Comparison of ENCODE assay signal across 8 mouse cellular contexts in genomic region chr11:62820661-62821437, GRCm38 (mm10). TPM values are rescaled to one million over a fixed set of nuclear protein-coding genes. Genes with fewer than 3 reads are reported as not detected.
DNase-seq lines count a peak whose midpoint lies in the region; ATAC-seq and TF ChIP-seq lines count a peak whose summit lies in the region.

No protein-coding gene starts in this region.

- peak; percentile 25; the same call in 1 of the 2 replicates for TF ChIP-seq POLR2A in thymus, adult 2 months (IDR thresholded peaks at IDR 0.05; ENCODE audit: control insufficient read depth, extremely low read depth, insufficient read depth, low read length, poor library complexity)

- intact Hi-C loops in heart, postnatal 14 days (cut with DNase I): loop anchor here (2.0 to 10.0 kb wide), 2 partner anchors 26 to 314 kb away; partner anchors contain the start of gene Fbxw10

- peak overlapping the region; percentile 79 for H3K27ac ChIP-seq in embryonic facial prominence, embryonic 14.5 days (replicated peaks; ENCODE audit: low read depth, low read length)
- H3K27ac ChIP-seq in limb, embryonic 11.5 days (replicated peaks; ENCODE audit: low read depth, low read length): no peak overlapping the region
- H3K27ac ChIP-seq in midbrain, embryonic 12.5 days (replicated peaks): no peak overlapping the region; the same call in 1 of the 2 replicates
- no peak overlapping the region for H3K27ac ChIP-seq in thymus, adult 2 months (ENCODE audit: control insufficient read depth, insufficient read depth, low read length)

- 0 out of 2 replicates have a peak, but pooled peaks have one; percentile 45 for ATAC-seq in cerebellum, adult (ENCODE audit: insufficient number of reproducible peaks, low FRiP score, low TSS enrichment)
- peak; percentile 53 for ATAC-seq in embryonic facial prominence, embryonic 14.5 days (ENCODE audit: low read depth)
- ATAC-seq in limb, embryonic 11.5 days (ENCODE audit: insufficient number of reproducible peaks, low FRiP score, low TSS enrichment, low read depth): no peak
- no peak for ATAC-seq in midbrain, embryonic 12.5 days (ENCODE audit: low FRiP score, low read depth)

- 6% methylated on average over 16 of the region's 16 CpGs for WGBS in embryonic facial prominence, embryonic 14.5 days
- WGBS in limb, embryonic 11.5 days: 20% methylated on average over 16 of the region's 16 CpGs
- WGBS in midbrain, embryonic 12.5 days: 27% methylated on average over 16 of the region's 16 CpGs
- WGBS in thymus, adult 2 months: 1% methylated on average over 16 of the region's 16 CpGs

- H3K36me3 ChIP-seq in embryonic facial prominence, embryonic 14.5 days (ENCODE audit: control insufficient read depth, insufficient read depth, low read length): peaks cover 12% of the 10 kb centered on the region; the same call in 1 of the 2 replicates
- H3K36me3 ChIP-seq in limb, embryonic 11.5 days (ENCODE audit: control insufficient read depth, insufficient read depth, low read length): no peaks in the 10 kb centered on the region
- no peaks in the 10 kb centered on the region for H3K36me3 ChIP-seq in midbrain, embryonic 12.5 days
- H3K36me3 ChIP-seq in thymus, adult 2 months (ENCODE audit: control insufficient read depth, insufficient read depth, low read length): no peaks in the 10 kb centered on the region

- H3K9ac ChIP-seq in embryonic facial prominence, embryonic 14.5 days (ENCODE audit: low read depth, low read length): peak overlapping the region; percentile 67
- H3K9ac ChIP-seq in limb, embryonic 11.5 days (ENCODE audit: low read length): peak overlapping the region; percentile 32
- H3K9ac ChIP-seq in midbrain, embryonic 12.5 days (replicated peaks): peak overlapping the region; percentile 49

- H3K27me3 ChIP-seq in embryonic facial prominence, embryonic 14.5 days (replicated peaks; ENCODE audit: control insufficient read depth, insufficient read depth, low read length): no peaks in the 10 kb centered on the region
- no peaks in the 10 kb centered on the region for H3K27me3 ChIP-seq in limb, embryonic 11.5 days (ENCODE audit: control insufficient read depth, insufficient read depth, low read length)
- H3K27me3 ChIP-seq in midbrain, embryonic 12.5 days: peaks cover 11% of the 10 kb centered on the region; the same call in 1 of the 2 replicates
- H3K27me3 ChIP-seq in thymus, adult 2 months (ENCODE audit: control insufficient read depth, insufficient read depth, low read length): no peaks in the 10 kb centered on the region

- peaks cover 28% of the 10 kb centered on the region; the same call in 1 of the 2 replicates for H3K4me1 ChIP-seq in embryonic facial prominence, embryonic 14.5 days (ENCODE audit: control insufficient read depth, insufficient read depth, low read length)
- peaks cover 12% of the 10 kb centered on the region for H3K4me1 ChIP-seq in limb, embryonic 11.5 days (ENCODE audit: control insufficient read depth, insufficient read depth, low read length)
- H3K4me1 ChIP-seq in midbrain, embryonic 12.5 days: peaks cover 14% of the 10 kb centered on the region
- peaks cover 25% of the 10 kb centered on the region for H3K4me1 ChIP-seq in thymus, adult 2 months (replicated peaks; ENCODE audit: control insufficient read depth, insufficient read depth, low read length)

- H3K9me3 ChIP-seq in embryonic facial prominence, embryonic 14.5 days (ENCODE audit: control insufficient read depth, low read length): no peaks in the 10 kb centered on the region
- no peaks in the 10 kb centered on the region for H3K9me3 ChIP-seq in limb, embryonic 11.5 days (ENCODE audit: control insufficient read depth, low read length)
- H3K9me3 ChIP-seq in midbrain, embryonic 12.5 days: no peaks in the 10 kb centered on the region

- H3K4me3 ChIP-seq in embryonic facial prominence, embryonic 14.5 days (ENCODE audit: low read depth, low read length): peak overlapping the region; percentile 56
- H3K4me3 ChIP-seq in limb, embryonic 11.5 days (ENCODE audit: low read depth, low read length): peak overlapping the region; percentile 25
- H3K4me3 ChIP-seq in midbrain, embryonic 12.5 days: peak overlapping the region; percentile 35
- H3K4me3 ChIP-seq in thymus, adult 2 months (ENCODE audit: control insufficient read depth, insufficient read depth, low read length): peak overlapping the region; percentile 34

- TF ChIP-seq CTCF in thymus, adult 2 months (IDR thresholded peaks at IDR 0.05; ENCODE audit: borderline replicate concordance, control insufficient read depth, extremely low read depth, insufficient read depth, low read length, poor library complexity): no peak

- peak overlapping the region; percentile 81 for H3K4me2 ChIP-seq in embryonic facial prominence, embryonic 14.5 days (ENCODE audit: low read depth, low read length)
- H3K4me2 ChIP-seq in limb, embryonic 11.5 days (ENCODE audit: low read depth, severe bottlenecking): peak overlapping the region; percentile 56
- H3K4me2 ChIP-seq in midbrain, embryonic 12.5 days (replicated peaks): peak overlapping the region; percentile 54

- DNase-seq in cerebellum, adult 8-10 months: no peak
- peak; percentile 35 for DNase-seq in MN1 (ENCODE audit: low spot score)
- peak; percentile 90 for DNase-seq in embryonic facial prominence, embryonic 14.5 days (ENCODE audit: low spot score)
- peak; percentile 30 to 35 for DNase-seq in heart, postnatal 14 days
- peak; percentile 33 for DNase-seq in limb, embryonic 11.5 days (ENCODE audit: low spot score)
- DNase-seq in thymus, adult 2 months: peak; percentile 7

RNA-seq across cellular contexts. Expression of gene Trim16, which starts 0.8 kb away (rescaled TPM):
- polyA plus RNA-seq in embryonic facial prominence, embryonic 14.5 days (2014; fragmentation: Nextera tagmentation; extraction: Ambion mirVana): 14.3 and 16.5 TPM in 2 replicates
- 1 to 10 TPM; 5.8 to 6.7 TPM for total RNA-seq in heart, postnatal 14 days (2021)
- polyA plus RNA-seq in limb, embryonic 11.5 days (2014; fragmentation: Nextera tagmentation; extraction: Ambion mirVana): 4.3 and 4.8 TPM in 2 replicates
- 4.5 and 6.1 TPM in 2 replicates for polyA plus RNA-seq in midbrain, embryonic 12.5 days (2016; fragmentation: Nextera tagmentation; extraction: Ambion mirVana)
- polyA plus RNA-seq in thymus, adult 2 months (2012; rRNA removed): 7.4 and 9.0 TPM in 2 replicates

RNA-seq across cellular contexts. Expression of gene Fbxw10, which starts 26.0 kb away (rescaled TPM):
- polyA plus RNA-seq in embryonic facial prominence, embryonic 14.5 days (2014; fragmentation: Nextera tagmentation; extraction: Ambion mirVana): 0.60 and 0.62 TPM in 2 replicates
- total RNA-seq in heart, postnatal 14 days (2021): under 1 TPM; 0.43 to 0.49 TPM
- 0.67 and 0.91 TPM in 2 replicates for polyA plus RNA-seq in limb, embryonic 11.5 days (2014; fragmentation: Nextera tagmentation; extraction: Ambion mirVana)
- 0.45 and 0.64 TPM in 2 replicates for polyA plus RNA-seq in midbrain, embryonic 12.5 days (2016; fragmentation: Nextera tagmentation; extraction: Ambion mirVana)
- 4.3 and 5.2 TPM in 2 replicates for polyA plus RNA-seq in thymus, adult 2 months (2012; rRNA removed)

RNA-seq across cellular contexts. Expression of gene Zfp286, which starts 31.6 kb away (rescaled TPM):
- 17.8 and 26.7 TPM in 2 replicates for polyA plus RNA-seq in embryonic facial prominence, embryonic 14.5 days (2014; fragmentation: Nextera tagmentation; extraction: Ambion mirVana)
- 1 to 10 TPM; 1.0 to 1.4 TPM for total RNA-seq in heart, postnatal 14 days (2021)
- 33.8 and 36.1 TPM in 2 replicates for polyA plus RNA-seq in limb, embryonic 11.5 days (2014; fragmentation: Nextera tagmentation; extraction: Ambion mirVana)
- polyA plus RNA-seq in midbrain, embryonic 12.5 days (2016; fragmentation: Nextera tagmentation; extraction: Ambion mirVana): 31.8 and 34.0 TPM in 2 replicates
- polyA plus RNA-seq in thymus, adult 2 months (2012; rRNA removed): 4.8 and 5.0 TPM in 2 replicates

RNA-seq across cellular contexts. Expression of gene Tvp23b, which starts 58.4 kb away (rescaled TPM):
- 74.2 and 82.0 TPM in 2 replicates for polyA plus RNA-seq in embryonic facial prominence, embryonic 14.5 days (2014; fragmentation: Nextera tagmentation; extraction: Ambion mirVana)
- 10 to 100 TPM; 18.5 to 19.2 TPM for total RNA-seq in heart, postnatal 14 days (2021)
- 40.5 and 43.7 TPM in 2 replicates for polyA plus RNA-seq in limb, embryonic 11.5 days (2014; fragmentation: Nextera tagmentation; extraction: Ambion mirVana)
- 45.1 and 46.1 TPM in 2 replicates for polyA plus RNA-seq in midbrain, embryonic 12.5 days (2016; fragmentation: Nextera tagmentation; extraction: Ambion mirVana)
- polyA plus RNA-seq in thymus, adult 2 months (2012; rRNA removed): 8.3 and 13.4 TPM in 2 replicates

Comparison
In these comparisons a context has a peak if more than half of its experiments do, and no peak if none do; other contexts are left out.
1. ATAC-seq: peak in cerebellum, adult (single experiment) and embryonic facial prominence, embryonic 14.5 days (single experiment); none in limb, embryonic 11.5 days (single experiment) and midbrain, embryonic 12.5 days (single experiment).
2. Peak in every context shown above with its lines, with median percentiles within 50 percentile points of each other: H3K4me2 ChIP-seq, H3K4me3 ChIP-seq and H3K9ac ChIP-seq.